Mouse (Mus musculus) intestine, embryonic 16.5 days (tissue): Measurements from ENCODE around the gene Ears2. TPM values are rescaled to one million over a fixed set of nuclear protein-coding genes. Genes with fewer than 3 reads are reported as not detected.

Experiments used
- polyA plus RNA-seq: library from polyadenylated mRNA; unstranded; fragments of >200 nt; fragmentation: Nextera tagmentation; extraction: Ambion mirVana; gene quantifications from 2 replicates; pipeline ENCODE4 v1.2.1, GENCODE M21; 2015

Gene Ears2
- polyA plus RNA-seq, 1 experiment from 2014 or later, result 19.4 TPM

Other genes starting within 250 kb of the Ears2 start
- gene Scnn1b, start 202.2 kb downstream of the Ears2 start, polyA plus RNA-seq, result 0.13 and 0.20 TPM in 2 replicates
- gene Cog7, start 85.6 kb downstream of the Ears2 start, polyA plus RNA-seq, result 22.1 and 25.6 TPM in 2 replicates
- gene Gga2, start 46.0 kb downstream of the Ears2 start, polyA plus RNA-seq, result 118 and 132 TPM in 2 replicates
- gene Ubfd1, start 88 bp downstream of the Ears2 start, polyA plus RNA-seq, result 39.5 and 45.3 TPM in 2 replicates
- gene Ndufab1, start 34.6 kb upstream of the Ears2 start, polyA plus RNA-seq, result 981 and 993 TPM in 2 replicates
- 9.1 and 10.8 TPM in 2 replicates for gene Palb2, start 65.7 kb upstream of the Ears2 start, polyA plus RNA-seq
- gene Dctn5, start 65.8 kb upstream of the Ears2 start, polyA plus RNA-seq, result 117 and 122 TPM in 2 replicates
- 103 and 117 TPM in 2 replicates for gene Plk1, start 92.2 kb upstream of the Ears2 start, polyA plus RNA-seq
- gene Ern2, start 118.9 kb upstream of the Ears2 start, polyA plus RNA-seq, result 8.5 and 9.4 TPM in 2 replicates
- gene Chp2, start 152.2 kb upstream of the Ears2 start, polyA plus RNA-seq, result 9.6 and 10.1 TPM in 2 replicates
- gene Prkcb, start 221.5 kb upstream of the Ears2 start, polyA plus RNA-seq, result 4.1 and 7.2 TPM in 2 replicates